Mouse (Mus musculus): ENCODE data around the gene Gm20388. TPM values are rescaled to one million over a fixed set of nuclear protein-coding genes. Genes with fewer than 3 reads are reported as not detected.
A peak's percentile ranks its signal among the peaks of the same experiment; 100 is the strongest.

Gene Gm20388
- polyA plus RNA-seq, 1 experiment, result 28.1 TPM

DNA sequence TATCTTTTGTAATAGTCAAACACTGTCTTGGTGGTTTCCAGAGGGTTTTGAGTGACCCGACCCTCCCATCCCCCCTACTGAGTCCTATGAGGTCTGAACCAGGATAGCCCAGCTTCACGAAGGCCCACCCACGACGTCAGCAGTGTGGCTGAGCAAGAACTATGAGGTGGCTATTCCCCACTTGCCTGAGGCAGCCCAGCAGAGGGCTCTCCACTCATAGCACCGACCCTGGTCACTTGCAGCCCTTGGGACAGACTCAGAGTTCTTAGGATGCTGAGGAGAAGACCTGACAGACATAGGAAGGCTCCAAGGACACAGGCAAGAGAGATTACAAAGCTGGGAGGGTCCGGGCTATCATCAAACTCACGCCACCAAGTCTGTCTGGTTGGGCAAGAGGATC lies 2764.4 kb downstream of the Gm20388 start:
- H3K4me3 ChIP-seq (ENCODE audit: low read depth, low read length), result no peak overlapping the region
- H3K4me1 ChIP-seq (ENCODE audit: control insufficient read depth, insufficient read depth, low read length), result no peaks in the 10 kb centered on the region
- no peak overlapping the region for H3K27ac ChIP-seq (ENCODE audit: insufficient read depth, low read length)
- H3K27me3 ChIP-seq (ENCODE audit: control insufficient read depth, insufficient read depth, low read length, poor library complexity, severe bottlenecking), result peaks cover 10% of the 10 kb centered on the region
- TF ChIP-seq POLR2A (IDR thresholded peaks at IDR 0.05; ENCODE audit: insufficient read depth, low read length) (no peak), EP300 (IDR thresholded peaks at IDR 0.05; ENCODE audit: insufficient read depth, low read depth, low read length) (no peak), CTCF (IDR thresholded peaks at IDR 0.05; ENCODE audit: low read depth, low read length) (no peak)
- H3K36me3 ChIP-seq (ENCODE audit: control insufficient read depth, insufficient read depth, low read length, poor library complexity, severe bottlenecking), result no peaks in the 10 kb centered on the region
- H3K9ac ChIP-seq (ENCODE audit: low read depth, poor library complexity, severe bottlenecking), result no peak overlapping the region
- H3K9me3 ChIP-seq (replicated peaks; ENCODE audit: control insufficient read depth, insufficient read depth, low read length, poor library complexity, severe bottlenecking), result no peaks in the 10 kb centered on the region

DNA sequence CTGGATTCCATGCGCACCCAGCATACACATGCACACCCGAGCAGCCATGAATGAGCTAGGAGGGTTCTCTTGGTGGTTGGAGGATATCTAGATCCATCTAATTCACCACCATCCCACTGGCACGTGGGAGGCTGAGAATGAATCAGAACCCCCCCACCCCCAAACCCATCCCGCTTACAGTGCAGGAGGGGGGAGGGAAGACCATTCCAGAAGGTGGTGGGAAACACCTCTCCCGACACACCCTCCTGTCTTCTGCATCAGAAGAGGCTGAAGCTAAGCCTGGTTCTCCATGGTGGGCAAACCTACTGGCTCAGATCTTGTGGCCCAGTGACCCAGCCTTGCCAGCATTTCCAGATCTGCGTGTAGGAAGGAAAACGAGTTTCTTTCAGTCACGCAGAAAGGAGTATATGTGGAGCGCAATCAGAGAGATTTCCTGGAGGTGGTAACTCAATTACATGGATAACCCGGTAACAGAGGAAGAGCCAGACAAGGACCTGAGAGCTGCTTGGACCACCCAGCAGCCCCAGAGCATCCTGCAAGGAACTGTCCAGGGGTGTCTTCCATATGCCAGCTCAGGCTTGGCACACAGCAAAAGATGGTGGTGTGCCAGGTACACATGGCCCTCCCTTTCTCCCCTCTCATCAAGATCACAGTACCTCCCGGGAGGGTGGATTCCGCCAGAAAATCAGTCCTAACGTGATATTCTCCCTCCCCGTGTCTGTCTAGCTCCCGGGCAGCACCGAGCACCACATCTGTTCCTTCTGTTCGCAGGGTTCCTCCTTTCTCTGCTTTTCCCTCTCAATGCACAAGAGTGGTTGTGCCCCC lies 2765.2 kb downstream of the Gm20388 start:
- no peak overlapping the region for H3K4me3 ChIP-seq (ENCODE audit: low read depth, low read length)
- no peaks in the 10 kb centered on the region for H3K36me3 ChIP-seq (ENCODE audit: control insufficient read depth, insufficient read depth, low read length, poor library complexity, severe bottlenecking)
- no peaks in the 10 kb centered on the region for H3K4me1 ChIP-seq (ENCODE audit: control insufficient read depth, insufficient read depth, low read length)
- H3K27me3 ChIP-seq (ENCODE audit: control insufficient read depth, insufficient read depth, low read length, poor library complexity, severe bottlenecking), result peaks cover 10% of the 10 kb centered on the region
- H3K9ac ChIP-seq (ENCODE audit: low read depth, poor library complexity, severe bottlenecking), result no peak overlapping the region
- no peak overlapping the region for H3K27ac ChIP-seq (ENCODE audit: insufficient read depth, low read length)
- no peaks in the 10 kb centered on the region for H3K9me3 ChIP-seq (replicated peaks; ENCODE audit: control insufficient read depth, insufficient read depth, low read length, poor library complexity, severe bottlenecking)
- TF ChIP-seq CTCF (IDR thresholded peaks at IDR 0.05; ENCODE audit: low read depth, low read length) (no peak), POLR2A (IDR thresholded peaks at IDR 0.05; ENCODE audit: insufficient read depth, low read length) (no peak), EP300 (IDR thresholded peaks at IDR 0.05; ENCODE audit: insufficient read depth, low read depth, low read length) (no peak)

DNA sequence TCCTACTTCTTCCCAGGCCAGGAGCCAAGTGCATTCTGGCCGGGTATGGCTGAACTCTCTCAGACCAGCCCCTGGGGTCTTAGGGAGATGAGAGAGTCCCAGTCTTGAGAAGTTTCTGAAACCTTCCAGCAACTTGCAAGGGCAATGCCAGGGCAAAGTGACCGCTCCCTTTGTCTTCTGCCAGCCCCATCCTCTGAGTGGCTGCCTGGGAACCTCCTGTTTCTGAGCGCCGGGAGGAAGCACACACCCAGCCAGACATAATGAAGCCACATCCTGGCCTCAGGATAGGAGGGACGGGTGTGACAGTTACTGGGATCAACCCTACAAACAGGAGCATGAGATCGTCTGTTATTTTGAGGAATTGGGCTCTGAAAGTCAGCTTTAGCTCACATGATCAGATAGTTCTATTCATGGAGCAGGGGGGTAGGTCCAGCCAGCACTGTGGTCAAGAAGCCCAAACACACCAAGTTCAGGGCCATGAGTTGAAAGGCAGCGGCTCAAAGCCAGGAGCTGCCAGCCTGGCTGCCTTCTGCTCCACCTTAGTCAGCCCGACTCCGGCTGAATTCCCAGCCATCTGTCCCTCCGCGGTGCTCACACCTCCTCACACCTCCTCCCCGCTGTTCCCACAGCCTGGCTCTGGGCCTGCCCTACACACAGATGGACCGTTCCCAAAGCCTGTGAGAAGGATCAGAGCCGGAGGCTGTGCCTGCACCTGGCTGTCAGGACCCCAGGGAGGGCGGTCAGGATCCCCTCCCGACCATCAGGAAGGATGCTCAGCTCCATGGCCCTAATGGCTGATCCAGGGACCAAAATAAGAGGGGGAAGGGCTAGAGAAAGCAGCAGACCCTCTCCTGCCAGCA lies 2766.2 kb downstream of the Gm20388 start:
- Histone ChIP-seq H3K27ac (ENCODE audit: insufficient read depth, low read length) (no peak overlapping the region), H3K4me3 (ENCODE audit: low read depth, low read length) (no peak overlapping the region), H3K9ac (ENCODE audit: low read depth, poor library complexity, severe bottlenecking) (no peak overlapping the region), H3K4me1 (ENCODE audit: control insufficient read depth, insufficient read depth, low read length) (no peaks in the 10 kb centered on the region), H3K27me3 (ENCODE audit: control insufficient read depth, insufficient read depth, low read length, poor library complexity, severe bottlenecking) (peaks cover 10% of the 10 kb centered on the region), H3K9me3 (replicated peaks; ENCODE audit: control insufficient read depth, insufficient read depth, low read length, poor library complexity, severe bottlenecking) (no peaks in the 10 kb centered on the region), H3K36me3 (ENCODE audit: control insufficient read depth, insufficient read depth, low read length, poor library complexity, severe bottlenecking) (no peaks in the 10 kb centered on the region)
- TF ChIP-seq CTCF (IDR thresholded peaks at IDR 0.05; ENCODE audit: low read depth, low read length) (no peak), EP300 (IDR thresholded peaks at IDR 0.05; ENCODE audit: insufficient read depth, low read depth, low read length) (no peak), POLR2A (IDR thresholded peaks at IDR 0.05; ENCODE audit: insufficient read depth, low read length) (no peak)

DNA sequence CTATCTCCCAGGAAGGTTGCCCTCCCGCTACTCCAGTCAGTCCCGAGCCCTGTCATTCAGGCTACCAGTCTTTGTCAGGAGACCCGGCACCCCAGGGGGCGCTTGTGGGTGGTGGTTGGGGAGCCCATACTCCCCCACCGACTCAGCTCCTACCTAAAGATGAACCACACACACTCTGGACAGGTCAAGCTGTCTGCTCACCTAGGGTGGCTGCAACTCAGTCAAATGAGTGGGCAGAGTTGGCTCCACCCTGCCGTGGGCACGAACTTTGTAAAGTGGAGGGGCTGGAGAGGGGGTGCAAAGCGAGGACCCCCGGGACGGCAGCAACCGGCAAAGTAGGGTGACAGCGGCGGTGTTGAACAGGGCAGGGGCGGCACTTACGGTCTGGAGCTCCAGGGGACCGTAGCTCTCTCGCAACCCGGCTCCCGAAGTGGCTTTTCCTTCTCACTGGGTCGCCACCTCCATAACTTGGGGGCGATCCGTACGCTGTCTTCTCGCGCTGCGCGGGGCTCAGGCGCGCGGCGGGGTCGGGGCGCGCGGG lies 2766.9 kb downstream of the Gm20388 start:
- TF ChIP-seq CTCF (IDR thresholded peaks at IDR 0.05; ENCODE audit: low read depth, low read length) (no peak), POLR2A (IDR thresholded peaks at IDR 0.05; ENCODE audit: insufficient read depth, low read length) (no peak), EP300 (IDR thresholded peaks at IDR 0.05; ENCODE audit: insufficient read depth, low read depth, low read length) (no peak)
- Histone ChIP-seq H3K27me3 (ENCODE audit: control insufficient read depth, insufficient read depth, low read length, poor library complexity, severe bottlenecking) (peaks cover 10% of the 10 kb centered on the region), H3K4me3 (ENCODE audit: low read depth, low read length) (peak overlapping the region; percentile 24), H3K9me3 (replicated peaks; ENCODE audit: control insufficient read depth, insufficient read depth, low read length, poor library complexity, severe bottlenecking) (no peaks in the 10 kb centered on the region), H3K36me3 (ENCODE audit: control insufficient read depth, insufficient read depth, low read length, poor library complexity, severe bottlenecking) (no peaks in the 10 kb centered on the region), H3K9ac (ENCODE audit: low read depth, poor library complexity, severe bottlenecking) (peak overlapping the region; percentile 79), H3K27ac (ENCODE audit: insufficient read depth, low read length) (no peak overlapping the region), H3K4me1 (ENCODE audit: control insufficient read depth, insufficient read depth, low read length) (no peaks in the 10 kb centered on the region)

DNA sequence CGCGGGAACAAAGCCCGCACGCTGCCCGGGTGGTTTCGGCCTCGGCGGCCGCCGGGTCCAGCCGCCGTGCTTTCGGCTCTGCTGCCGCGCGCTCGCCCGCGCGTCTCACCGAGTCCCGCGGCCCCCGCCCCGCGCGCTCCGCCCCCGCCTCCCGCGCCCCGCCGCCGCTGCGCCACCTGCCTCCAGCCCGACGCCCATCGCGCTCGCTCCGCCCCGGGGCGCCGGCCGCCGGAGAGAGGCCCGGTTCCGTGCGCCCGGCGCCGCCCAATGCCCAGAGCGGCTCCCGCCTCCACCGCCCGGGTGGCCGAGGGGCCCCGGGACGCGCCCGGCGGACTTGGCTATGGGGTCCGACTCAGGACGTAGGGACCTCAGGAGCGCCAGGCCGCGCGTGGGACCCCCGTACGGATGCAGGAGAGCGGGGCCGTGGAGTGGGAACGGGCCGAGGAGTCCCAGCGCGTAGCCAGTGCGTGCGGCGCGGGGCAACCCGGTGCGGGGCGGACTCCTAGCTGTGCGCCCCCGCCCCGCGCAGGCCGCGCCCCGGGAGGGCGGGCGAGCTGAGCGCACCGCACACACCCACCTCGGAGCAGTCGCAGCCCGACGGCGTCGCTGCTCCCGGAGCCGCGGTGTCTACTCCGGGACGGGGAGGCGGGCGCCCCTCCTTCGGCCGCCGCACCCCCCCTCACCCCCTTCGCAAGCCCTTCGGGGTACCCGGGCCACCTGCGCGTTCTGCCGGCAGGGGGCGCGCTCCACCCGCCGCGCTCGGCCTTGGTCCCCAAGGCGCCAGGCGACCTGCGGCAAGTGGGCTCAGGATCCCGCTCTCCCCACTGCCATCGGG lies 2767.6 kb downstream of the Gm20388 start:
- no peaks in the 10 kb centered on the region for H3K36me3 ChIP-seq (ENCODE audit: control insufficient read depth, insufficient read depth, low read length, poor library complexity, severe bottlenecking)
- H3K9me3 ChIP-seq (replicated peaks; ENCODE audit: control insufficient read depth, insufficient read depth, low read length, poor library complexity, severe bottlenecking), result no peaks in the 10 kb centered on the region
- peak overlapping the region; percentile 79 for H3K9ac ChIP-seq (ENCODE audit: low read depth, poor library complexity, severe bottlenecking)
- H3K27ac ChIP-seq (ENCODE audit: insufficient read depth, low read length), result no peak overlapping the region
- no peaks in the 10 kb centered on the region for H3K4me1 ChIP-seq (ENCODE audit: control insufficient read depth, insufficient read depth, low read length)
- H3K4me3 ChIP-seq (ENCODE audit: low read depth, low read length), result peak overlapping the region; percentile 66
- TF ChIP-seq POLR2A (IDR thresholded peaks at IDR 0.05; ENCODE audit: insufficient read depth, low read length) (no peak), CTCF (IDR thresholded peaks at IDR 0.05; ENCODE audit: low read depth, low read length) (peak; percentile 65)
- H3K27me3 ChIP-seq (ENCODE audit: control insufficient read depth, insufficient read depth, low read length, poor library complexity, severe bottlenecking), result peaks cover 10% of the 10 kb centered on the region

Measured in ES-Bruce4 (cell line).